Mouse (Mus musculus): ENCODE data around the gene Mcat.
A peak's percentile ranks its signal among the peaks of the same experiment; 100 is the strongest.

Mcat gene

GRCm38 (mm10) chr15:83575543-83575942, 12.0 kb upstream of the Mcat start:
- no peak for DNase-seq (ENCODE audit: low spot score)

GRCm38 (mm10) chr15:83574731-83575351, 11.3 kb upstream of the Mcat start:
- no peak for DNase-seq (ENCODE audit: low spot score)

GRCm38 (mm10) chr15:83573606-83574005, 10.0 kb upstream of the Mcat start:
- DNase-seq (ENCODE audit: low spot score): no peak

GRCm38 (mm10) chr15:83572132-83572531, 8.5 kb upstream of the Mcat start:
- DNase-seq (ENCODE audit: low spot score): no peak

GRCm38 (mm10) chr15:83571636-83572035, 8.0 kb upstream of the Mcat start:
- DNase-seq (ENCODE audit: low spot score): no peak

GRCm38 (mm10) chr15:83570641-83571040, 7.1 kb upstream of the Mcat start:
- peak; percentile 29 for DNase-seq (ENCODE audit: low spot score)

GRCm38 (mm10) chr15:83569682-83570081, 6.1 kb upstream of the Mcat start:
- no peak for DNase-seq (ENCODE audit: low spot score)

- no peak for DNase-seq (ENCODE audit: low spot score)
Observed at GRCm38 (mm10) chr15:83568544-83568943, 5.0 kb upstream of the Mcat start.

GRCm38 (mm10) chr15:83567728-83568127, 4.1 kb upstream of the Mcat start:
- DNase-seq (ENCODE audit: low spot score): no peak

- DNase-seq (ENCODE audit: low spot score): no peak
Observed at GRCm38 (mm10) chr15:83566006-83566405, 2.4 kb upstream of the Mcat start.

GRCm38 (mm10) chr15:83565434-83565833, 1.8 kb upstream of the Mcat start:
- DNase-seq (ENCODE audit: low spot score): peak; percentile 58

GRCm38 (mm10) chr15:83563857-83564651, 467 bp upstream of the Mcat start:
- DNase-seq (ENCODE audit: low spot score): peak; percentile 46

GRCm38 (mm10) chr15:83562626-83563270, 839 bp downstream of the Mcat start:
- DNase-seq (ENCODE audit: low spot score): peak; percentile 63

- no peak for DNase-seq (ENCODE audit: low spot score)
Observed at GRCm38 (mm10) chr15:83560941-83561477, 2.6 kb downstream of the Mcat start.

- DNase-seq (ENCODE audit: low spot score): peak; percentile 72
Observed at GRCm38 (mm10) chr15:83555161-83555974, 8.2 kb downstream of the Mcat start.

- DNase-seq (ENCODE audit: low spot score): no peak
Observed at GRCm38 (mm10) chr15:83553831-83554230, 9.8 kb downstream of the Mcat start.

- no peak for DNase-seq (ENCODE audit: low spot score)
Observed at GRCm38 (mm10) chr15:83550137-83550536, 13.4 kb downstream of the Mcat start.

- DNase-seq (ENCODE audit: low spot score): no peak
Observed at GRCm38 (mm10) chr15:83547144-83547543, 16.4 kb downstream of the Mcat start.

- DNase-seq (ENCODE audit: low spot score): no peak
Observed at GRCm38 (mm10) chr15:83546029-83546428, 17.6 kb downstream of the Mcat start.

GRCm38 (mm10) chr15:83541647-83542287, 21.8 kb downstream of the Mcat start:
- no peak for DNase-seq (ENCODE audit: low spot score)

- no peak for DNase-seq (ENCODE audit: low spot score)
Observed at GRCm38 (mm10) chr15:83539905-83540304, 23.7 kb downstream of the Mcat start.

Data from spleen, adult 12 weeks (tissue).